Mouse (Mus musculus) kidney, adult 8-10 months (tissue): Measurements from ENCODE around the gene Gm19684.
A peak's percentile ranks its signal among the peaks of the same experiment; 100 is the strongest.
"Not testable (repeated sequence)": the region's sequence is repeated elsewhere in the genome, so short reads cannot be mapped to it uniquely, and the experiment has no call there.

ENCODE experiments used
- DNase-seq, 2 experiments: peaks; one replicate each; pipeline ENCODE4 v3.0.0; 2022

The Gm19684 gene

DNA sequence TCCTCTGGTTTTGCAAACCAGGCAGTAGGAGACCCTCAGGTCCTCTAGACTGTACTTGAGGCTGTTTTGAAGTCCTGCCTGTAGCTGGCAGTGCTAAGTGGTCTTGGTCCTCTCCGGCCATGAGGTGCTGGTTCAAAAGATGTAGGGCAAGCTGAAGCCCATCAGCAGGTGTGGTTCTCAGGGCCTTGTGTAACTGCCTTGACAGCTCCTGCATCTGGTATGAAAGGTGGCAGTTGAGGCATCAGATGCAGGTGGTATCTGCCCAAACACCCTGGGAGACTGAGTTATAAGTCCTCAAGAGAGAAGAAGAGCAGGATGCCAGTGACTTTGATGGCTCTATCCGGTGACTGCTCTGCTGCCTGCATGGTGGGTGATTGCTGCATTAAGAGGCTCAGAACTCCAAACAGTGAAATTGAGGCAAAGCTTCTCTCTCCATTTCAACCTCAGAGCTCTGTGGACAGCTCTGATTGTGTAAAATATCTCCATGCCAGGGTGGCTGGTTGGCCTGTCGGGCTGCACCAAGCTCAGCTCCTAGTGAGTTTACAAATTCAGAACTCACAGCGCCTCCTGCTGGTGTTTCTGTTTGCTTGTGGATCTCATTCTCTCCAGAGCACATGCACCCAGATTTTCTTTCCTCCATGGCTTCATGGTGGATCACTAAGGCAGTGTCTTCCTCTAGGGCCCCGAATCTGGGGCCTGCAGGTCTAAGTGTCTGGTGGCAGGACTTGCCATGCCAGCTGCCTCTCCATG lies 10.2 kb downstream of the Gm19684 start:
- DNase-seq, result no peak

DNA sequence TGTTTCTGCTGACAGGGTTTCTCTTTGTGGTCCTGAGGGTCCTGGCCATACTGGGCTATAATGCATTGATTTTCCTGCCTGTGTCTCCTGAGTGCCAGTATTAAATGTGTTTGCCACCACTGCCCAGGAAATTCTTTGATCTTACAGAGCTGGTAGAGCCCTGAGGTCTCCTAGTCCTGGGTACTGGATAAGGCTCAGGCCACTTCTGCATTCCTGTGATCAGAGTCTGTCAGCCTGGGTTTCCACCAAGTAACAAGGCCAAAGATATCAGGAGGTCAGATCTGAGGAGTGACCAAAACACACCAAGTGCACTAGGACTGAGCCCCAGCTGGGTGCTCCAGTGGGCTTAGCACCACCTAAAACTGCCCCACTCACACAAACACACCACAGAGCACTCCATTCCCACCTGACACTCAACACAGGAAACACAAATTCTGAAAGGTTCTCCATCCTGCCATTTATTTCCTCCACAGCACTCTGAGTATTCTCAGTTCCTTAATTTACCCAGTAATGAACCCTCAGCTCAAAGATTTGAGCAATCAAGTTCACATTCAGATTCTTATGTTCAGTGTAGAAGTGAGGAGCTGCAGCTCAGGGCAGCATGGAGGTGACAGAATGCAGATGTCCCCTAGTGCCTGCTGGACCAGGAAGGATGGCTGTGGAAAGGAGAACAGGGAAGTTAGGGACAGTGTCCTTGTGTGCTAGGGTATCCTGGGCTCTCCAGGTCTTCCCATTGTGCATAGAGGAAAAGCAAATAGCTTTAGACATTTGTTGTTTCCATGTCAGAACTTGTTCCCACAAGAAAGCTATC lies 14.1 kb downstream of the Gm19684 start:
- DNase-seq, result not testable (repeated sequence)

DNA sequence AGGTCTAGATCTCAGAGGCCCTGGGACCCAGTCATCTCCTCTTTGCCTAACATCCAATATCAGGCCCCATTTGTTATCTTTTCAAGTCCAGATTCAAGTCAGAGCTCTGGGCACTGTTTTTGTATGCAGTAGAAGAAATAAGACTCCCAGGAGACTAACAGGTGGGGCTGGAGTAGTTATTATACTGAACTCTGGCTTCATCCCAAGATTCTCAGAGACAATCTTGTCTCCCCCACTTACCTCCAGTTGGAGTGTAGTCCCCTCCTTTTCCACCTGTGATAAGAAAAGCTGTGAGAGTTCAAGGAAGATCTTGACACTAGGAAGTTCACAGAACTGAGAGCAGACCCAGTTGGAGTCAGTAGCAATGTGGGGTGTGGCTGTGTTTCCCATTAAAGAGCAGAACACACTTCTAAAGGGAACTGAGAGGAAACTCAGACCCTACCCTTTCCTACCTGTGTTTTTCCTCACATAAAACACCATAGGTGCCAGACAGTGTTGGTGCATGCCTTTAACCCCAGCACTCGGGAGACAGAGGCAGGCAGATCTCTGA lies 14.9 kb downstream of the Gm19684 start:
- not testable (repeated sequence) for DNase-seq

DNA sequence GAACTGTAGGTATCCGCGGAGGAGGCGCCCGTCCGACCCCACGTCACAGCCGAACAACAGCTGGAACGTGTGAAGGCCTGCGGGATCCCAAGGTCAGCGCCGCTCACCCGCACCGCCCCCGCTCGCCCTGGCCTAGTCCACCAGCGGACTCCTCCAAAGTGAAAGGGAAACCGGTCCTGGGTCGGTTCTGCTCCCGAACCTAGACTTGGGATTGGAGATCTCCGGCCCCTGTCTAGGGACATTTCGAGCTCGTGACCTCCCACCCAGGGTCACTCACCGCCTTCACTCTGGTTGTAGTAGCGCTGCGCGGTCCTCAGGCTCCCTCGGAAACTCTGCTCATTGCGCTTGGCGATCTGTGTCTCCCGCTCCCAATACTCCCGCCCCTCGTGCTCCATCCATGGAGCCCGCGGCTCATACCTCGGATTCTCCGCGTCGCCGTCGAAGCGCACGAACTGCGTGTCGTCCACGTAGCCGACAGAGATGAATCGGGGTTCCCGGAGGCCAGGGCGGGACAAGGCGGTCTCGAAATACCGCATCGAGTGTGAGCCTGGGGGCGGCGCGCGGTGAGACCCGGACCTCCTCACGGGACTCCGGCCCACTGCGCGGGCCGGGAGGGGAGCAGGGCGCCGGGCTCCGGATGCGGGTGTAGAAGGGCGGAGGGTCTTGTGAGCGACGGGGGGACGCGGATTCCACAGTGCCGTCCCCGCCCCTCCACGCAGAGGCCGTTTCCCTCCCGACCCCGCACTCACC lies 23.8 kb downstream of the Gm19684 start:
- no peak for DNase-seq

DNA sequence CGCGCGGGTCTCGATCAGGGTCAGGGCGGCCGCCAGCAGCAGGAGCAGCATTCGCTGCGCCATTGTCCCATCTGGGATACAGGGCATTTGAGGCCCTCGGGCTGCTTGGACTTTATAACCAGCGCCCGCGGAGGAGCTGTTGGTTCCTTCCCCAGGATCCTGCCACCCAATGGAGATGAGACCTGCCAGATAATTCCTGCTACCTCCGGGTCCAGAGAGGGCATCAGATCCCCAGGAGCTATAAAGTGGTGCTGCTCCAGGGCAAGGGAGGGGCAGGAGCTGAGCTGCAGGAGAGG lies 24.3 kb downstream of the Gm19684 start:
- DNase-seq, result not testable (repeated sequence)

DNA sequence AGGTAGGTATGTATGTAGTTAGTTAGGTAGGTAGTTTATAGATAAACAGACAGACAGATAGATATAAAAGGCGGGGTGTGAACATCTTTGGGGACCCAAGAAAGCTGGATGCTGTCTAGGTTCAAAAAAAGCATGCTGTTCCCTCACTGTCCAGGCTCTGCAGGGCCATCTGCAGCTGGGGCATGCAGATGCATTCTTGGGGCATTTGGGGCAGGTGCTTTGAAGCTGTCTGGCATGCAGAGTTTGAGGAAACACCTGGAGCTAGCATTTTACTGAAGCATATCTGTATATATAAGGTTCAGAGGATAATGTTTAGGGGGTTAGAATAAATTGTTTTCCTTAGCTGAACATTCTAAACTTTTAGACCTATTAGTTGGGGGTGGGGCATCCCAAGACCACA lies 25.5 kb downstream of the Gm19684 start:
- DNase-seq, result not testable (repeated sequence)

DNA sequence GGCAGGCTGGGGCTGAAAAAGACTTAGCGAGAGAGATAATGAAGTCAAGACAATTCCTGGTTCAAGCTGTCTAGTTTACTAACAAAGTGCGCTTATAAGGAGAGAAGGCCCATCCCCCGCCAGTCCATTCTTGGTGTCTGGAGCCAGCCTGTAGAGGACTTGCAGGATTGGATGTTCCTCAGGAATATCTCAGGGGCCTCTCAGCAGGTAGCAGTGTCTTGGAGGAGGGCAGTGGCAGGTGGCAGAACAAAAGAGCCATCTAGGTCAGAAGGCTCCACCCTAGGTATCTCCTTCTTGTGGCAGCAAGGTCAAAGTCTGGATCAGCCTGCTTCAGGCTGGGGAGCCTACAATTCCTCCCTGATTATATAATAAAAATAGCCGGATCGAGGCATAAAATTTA lies 27.0 kb downstream of the Gm19684 start:
- not testable (repeated sequence) for DNase-seq

DNA sequence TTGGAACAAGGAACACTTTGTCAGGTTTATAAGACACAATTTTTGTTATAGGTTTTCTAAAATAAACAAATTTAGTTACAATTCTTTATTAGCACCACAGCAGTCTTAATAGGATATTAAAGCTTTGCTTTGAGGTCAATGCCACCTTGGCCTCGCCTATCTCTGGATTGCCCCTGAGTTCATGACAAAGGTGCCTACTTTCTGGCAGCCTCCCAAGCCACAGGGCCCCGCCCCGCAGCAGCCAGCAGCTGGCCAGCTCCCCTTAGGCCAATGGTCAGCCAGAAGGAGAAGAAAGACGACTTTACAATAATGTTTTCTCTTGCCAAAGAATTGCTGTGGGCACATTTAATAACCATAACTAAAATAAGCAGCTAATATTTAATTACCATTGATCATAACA lies 29.7 kb downstream of the Gm19684 start:
- peak in 1 of 2 experiments; percentile 27 for DNase-seq

DNA sequence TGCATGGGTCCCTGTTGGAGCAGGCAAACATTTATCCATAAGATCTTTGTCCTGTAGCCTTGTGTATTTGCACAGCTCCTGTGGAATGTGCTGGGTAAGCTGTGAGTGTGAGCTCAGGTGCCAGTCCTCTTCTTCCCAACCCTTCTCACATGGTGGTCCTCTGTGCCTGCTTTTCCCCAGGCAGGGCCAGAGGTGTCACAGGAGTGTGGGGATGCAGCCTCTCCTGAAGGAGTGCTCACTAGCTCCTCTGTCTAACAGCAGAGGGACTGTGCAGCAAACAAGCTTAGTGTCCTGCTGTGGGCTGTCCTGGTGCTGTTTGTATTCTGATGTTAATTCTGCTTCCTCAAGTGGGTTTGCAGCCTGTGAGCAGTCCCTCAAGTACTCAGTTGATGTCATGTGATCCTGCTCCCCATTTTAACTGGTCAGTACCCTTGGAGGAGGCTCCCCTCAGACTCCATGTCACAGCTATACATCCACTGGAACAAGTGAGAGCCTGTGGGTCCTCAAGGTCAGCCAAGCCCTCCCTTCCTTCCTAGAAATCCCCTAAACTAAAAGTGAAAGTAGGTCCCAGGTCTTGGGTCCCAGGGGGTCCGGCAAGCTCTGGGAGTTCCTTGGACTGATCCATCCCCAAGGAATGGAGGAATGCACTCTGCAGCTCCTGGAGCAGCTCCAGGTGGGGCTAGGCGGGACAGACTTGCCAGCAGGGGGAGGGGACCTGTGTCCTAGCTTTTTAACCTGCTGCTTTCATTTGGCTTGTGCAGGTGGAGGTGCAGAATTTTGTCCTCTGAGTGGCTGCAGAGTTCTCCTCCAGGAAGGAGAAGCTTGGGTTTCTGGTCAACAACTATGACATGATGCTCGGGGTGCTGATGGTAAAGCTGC lies 33.0 kb downstream of the Gm19684 start:
- DNase-seq, result no peak

DNA sequence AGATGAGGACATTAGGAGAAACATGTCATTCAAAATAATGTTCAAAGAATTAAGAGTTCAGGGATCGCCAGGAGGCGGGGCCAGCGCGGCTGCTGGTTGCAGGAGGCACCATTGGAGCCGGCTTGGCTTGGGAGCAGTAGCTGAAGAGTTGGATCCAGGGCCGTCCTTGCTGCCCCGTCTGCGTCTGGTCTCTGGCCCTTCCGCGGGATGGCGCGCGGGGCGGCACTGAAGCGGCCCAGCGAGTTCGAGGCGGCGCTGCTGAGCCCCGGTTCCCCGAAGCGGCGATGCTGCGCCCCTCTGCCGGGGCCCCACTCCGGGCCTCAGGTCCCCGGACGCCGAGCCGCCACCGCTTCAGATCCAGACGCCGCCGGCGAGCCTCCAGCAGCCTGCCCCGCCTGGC lies 36.3 kb downstream of the Gm19684 start:
- not testable (repeated sequence) for DNase-seq

DNA sequence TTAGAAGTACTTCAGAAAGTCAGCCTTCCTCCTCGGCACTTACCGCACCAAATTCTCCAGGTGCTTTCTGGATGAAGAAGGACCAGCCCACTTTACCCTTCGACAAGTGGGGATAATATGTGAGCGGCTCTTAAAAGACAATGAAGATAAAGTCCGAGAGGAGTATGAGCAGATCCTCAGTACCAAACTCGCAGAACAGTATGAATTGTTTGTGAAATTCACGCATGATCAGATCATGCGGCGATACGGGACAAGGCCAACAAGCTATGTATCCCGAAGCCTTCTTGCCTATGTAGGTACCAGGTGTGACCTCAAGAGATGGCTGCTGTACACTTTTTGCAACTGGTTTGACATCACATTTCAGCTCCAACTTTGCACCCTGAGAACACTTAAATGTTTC lies 36.8 kb downstream of the Gm19684 start:
- not testable (repeated sequence) for DNase-seq

DNA sequence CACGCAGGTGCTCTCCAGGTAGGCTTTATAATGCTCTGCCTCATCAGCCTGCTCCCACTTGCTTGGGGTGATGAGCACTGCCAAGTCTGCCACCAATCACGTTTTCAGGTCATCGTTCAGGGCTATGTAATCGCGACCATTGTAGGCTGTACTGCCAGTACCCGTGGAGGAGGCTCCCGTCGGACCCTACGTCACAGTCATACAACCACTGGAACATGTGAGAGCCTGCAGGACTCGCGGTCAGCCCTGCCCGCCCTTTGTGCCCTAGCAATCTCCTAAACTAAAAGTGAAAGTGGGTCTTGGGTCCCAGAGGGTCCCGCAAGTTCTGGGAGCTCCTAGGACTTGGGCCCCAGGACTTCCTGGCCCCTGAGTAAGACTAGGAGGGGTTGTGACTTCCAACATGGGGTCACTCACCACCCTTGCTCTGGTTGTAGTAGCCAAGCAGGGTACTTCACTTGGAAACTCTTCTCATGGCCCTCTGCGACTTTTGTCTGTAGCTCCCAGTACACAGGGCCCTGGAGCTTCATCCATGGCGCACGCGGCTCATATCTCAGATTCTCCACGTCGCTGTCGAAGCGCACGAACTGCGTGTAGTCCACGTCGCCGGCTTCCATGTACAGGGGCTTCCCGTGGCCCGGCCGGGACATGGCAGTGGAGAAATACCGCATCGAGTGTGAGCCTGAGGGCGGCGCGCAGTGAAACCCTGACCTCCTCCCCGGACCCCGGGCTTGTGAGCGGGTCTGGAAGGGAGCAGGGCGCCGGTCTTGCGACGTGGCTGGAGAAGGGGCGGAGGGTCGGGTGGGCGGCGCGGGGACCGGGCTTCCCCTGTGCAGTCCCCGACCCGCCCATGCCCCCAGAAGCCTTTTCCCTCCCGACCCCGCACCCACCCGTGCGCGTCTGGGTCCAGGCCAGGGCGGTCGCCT lies 39.9 kb downstream of the Gm19684 start:
- DNase-seq, result no peak

DNA sequence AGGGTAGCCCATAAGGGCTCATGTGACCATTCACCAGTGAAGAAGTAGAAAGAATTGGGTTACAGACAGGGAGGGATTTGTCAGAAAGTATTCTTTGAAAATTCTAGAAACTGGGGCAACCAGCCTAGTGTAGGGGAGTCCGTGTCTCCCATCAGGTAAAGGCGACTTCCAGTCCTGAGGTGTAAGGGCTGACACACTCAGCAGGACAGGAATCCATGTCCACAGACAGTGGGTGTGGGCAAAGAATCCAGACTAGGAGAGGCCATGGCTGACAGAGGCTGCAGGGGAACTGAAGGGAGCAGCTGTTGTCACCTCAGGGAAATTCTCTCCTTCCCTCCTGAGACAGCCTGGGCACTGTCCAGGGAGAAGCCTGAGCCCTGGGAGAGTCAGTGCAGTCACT lies 45.4 kb downstream of the Gm19684 start:
- not testable (repeated sequence) for DNase-seq

DNA sequence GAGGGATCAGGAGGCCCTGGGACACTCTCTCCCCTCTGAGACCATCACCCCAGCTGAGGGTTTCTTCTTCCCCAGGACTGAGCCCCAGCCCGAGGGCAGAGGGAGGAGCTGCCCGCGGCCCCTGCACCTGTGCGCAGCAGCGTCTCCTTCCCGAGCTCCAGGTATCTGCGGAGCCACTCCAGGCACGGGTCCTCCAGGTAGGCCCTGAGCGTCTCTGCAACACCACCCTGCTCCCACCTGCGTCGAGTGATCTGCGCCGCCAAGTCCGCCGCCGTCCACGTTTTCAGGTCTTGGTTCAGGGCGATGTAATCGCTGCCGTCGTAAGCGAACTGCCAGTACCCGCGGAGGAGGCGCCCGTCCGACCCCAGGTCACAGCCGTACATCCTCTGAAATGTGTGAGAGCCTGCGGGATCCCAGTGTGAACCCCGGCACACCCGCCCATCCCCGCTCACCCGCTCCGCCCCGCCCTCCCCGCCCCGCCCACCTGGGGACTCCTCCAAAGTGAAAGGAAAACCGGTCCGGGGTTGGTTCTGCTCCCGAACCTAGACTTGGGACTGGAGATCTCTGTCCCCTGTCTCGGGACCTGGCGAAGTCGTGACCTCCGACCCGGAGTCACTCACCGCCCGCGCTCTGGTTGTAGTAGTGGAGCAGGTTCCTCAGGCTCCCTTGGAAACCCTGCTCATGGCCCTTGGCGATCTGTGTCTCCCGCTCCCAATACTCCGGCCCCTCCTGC lies 46.0 kb downstream of the Gm19684 start:
- DNase-seq, result no peak

DNA sequence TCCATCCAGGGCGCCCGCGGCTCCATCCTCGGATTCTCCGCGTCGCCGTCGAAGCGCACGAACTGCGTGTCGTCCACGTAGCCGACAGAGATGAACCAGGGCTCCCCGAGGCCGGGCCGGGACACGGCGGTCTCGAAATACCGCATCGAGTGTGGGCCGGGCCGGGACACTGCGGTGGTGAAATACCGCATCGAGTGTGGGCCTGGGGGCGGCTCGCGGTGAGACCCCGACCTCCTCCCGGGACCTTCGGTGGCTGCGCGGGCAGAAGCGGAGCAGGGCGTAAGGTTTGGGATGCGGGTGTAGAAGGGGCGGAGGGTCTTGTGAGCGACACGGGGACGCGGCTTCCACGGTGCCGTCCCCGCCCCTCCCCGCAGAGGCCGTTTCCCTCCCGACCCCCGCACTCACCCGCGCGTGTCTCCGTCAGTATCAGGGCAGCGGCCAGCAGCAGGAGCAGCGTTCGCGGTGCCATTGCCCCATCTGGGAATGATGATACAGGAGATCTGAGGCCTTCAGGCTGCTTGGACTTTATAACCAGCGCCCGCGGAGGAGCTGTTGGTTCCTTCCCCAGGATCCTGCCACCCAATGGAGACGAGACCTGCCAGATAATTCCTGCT lies 46.7 kb downstream of the Gm19684 start, which contains the start of gene Gm8909:
Gene Gm8909 (minus strand): TSS at position 499 of the 614 bp plus-strand sequence.
- DNase-seq, result no peak

DNA sequence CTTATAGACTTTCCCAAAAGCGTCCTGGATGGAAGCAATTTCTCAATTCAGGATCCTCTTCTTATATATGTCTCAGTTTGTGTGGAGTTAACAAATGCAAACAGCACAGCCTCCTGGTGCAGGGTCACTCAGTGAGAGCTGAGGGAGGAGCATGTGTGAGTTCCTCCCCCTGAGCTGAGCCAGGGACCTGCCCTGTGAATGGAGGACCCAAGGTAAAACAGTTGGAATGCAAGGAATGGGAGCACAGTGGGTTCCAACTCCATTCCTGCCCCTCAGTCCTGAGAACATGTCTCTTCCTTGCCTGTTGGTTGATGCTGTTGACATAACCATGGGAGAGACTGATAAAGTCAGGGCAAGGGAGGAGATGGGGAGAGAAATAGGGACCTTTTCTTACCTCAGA lies 47.6 kb downstream of the Gm19684 start:
- DNase-seq, result not testable (repeated sequence)

DNA sequence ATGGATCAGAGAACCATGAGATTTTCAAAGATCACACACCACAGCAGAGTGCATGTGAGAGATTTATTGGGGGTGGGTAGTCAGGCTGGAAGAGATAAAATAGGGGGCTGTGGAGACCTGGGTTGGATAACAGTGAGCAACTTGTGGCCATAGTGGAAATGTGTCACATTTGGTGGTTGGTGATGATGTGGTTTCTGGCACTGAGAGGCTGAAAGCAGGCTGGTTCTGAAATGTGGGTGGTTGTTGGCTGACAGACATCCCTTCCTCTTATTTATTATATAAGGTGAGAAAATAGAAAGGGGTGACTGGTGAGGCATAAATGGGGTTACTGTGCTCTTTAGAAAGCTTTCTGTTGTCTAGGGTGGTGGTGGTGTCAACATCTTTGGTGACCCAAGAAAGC lies 48.3 kb downstream of the Gm19684 start:
- no peak for DNase-seq

DNA sequence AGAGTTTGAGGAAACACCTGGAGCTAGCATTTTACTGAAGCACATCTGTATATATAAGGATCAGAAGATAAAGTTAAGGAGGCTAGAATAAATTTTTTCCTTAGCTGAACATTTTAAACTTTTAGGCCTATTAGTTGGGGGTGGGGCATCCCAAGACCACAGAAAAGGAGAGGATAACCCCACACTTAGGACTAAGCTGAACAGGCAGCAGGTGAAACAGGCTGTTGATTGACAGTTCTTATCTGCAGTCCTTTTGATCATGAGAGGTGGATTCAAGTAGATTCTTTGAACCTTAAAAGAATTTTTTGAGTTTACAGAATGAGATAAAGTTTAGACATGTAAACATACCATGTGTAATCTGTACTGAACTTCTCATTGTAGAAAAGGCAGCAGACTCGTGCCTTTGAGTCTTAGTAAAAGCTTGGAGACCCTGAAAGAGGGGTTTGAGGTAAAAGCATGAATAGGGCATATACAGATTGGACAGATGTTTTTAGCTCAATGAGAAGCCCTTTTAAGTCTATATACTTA lies 48.9 kb downstream of the Gm19684 start:
- no peak for DNase-seq

DNA sequence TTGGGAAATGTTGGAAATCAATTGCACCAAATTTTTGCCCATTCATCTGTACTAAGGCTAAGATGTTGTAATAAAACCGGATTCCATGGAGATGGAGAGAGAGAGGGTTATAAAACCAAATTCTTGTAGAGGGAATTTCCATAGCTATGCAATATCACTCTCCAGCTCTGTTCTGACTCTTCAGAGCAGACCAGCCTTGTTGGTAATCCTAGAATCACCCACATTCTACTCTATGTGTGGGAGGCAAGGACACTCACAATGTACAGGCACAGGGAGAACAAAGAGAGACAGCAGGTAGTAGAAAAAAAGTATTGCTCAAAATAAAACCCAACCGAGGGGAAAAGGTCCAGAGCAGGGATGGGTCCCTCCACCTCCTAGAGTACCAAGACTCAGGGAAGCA lies 54.7 kb downstream of the Gm19684 start:
- DNase-seq, result not testable (repeated sequence)

DNA sequence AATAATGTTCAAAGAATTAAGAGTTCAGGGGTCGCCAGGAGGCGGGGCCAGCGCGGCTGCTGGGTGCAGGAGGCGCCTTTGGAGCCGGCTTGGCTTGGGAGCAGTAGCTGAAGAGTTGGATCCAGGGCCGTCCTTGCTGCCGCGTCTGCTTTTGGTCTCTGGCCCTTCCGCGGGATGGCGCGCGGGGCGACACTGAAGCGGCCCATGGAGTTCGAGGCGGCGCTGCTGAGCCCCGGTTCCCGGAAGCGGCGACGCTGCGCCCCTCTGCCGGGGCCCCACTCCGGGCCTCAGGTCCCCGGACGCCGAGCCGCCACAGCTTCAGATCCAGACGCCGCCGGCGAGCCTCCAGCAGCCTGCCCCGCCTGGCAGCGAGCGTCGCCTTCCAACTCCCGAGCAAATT lies 57.5 kb downstream of the Gm19684 start:
- not testable (repeated sequence) for DNase-seq
